Mouse (Mus musculus) kidney, postnatal 0 days (tissue): ENCODE measurements around the gene Wrb. TPM values are rescaled to one million over a fixed set of nuclear protein-coding genes. Genes with fewer than 3 reads are reported as not detected.

Experiments
- ATAC-seq: fragments of 200-750 bp; cut with Nextera tagmentation; replicated peaks from 2 replicates; pipeline ENCODE4 v1.8.0; 2017; ENCODE audit warnings: low read depth, moderate number of reproducible peaks, moderate TSS enrichment, moderate library complexity; ENCODE audit not compliant: low FRiP score
- DNase-seq: peaks from one replicate; pipeline ENCODE4 v3.0.0-alpha.2; 2016; ENCODE audit warnings: low spot score
- H3K27ac ChIP-seq: fragments of 300-500 bp; sonication (generic); 2 replicates; pipeline ENCODE4 v1.5.1; 2014; ENCODE audit warnings: mild to moderate bottlenecking
- H3K27me3 ChIP-seq: fragments of 300-500 bp; sonication (generic); 2 replicates; pipeline ENCODE4 v1.6.1; 2014; ENCODE audit warnings: low read length, mixed read lengths; ENCODE audit not compliant: insufficient read depth
- H3K36me3 ChIP-seq: fragments of 300-500 bp; sonication (generic); 2 replicates; pipeline ENCODE4 v1.6.1; 2014; ENCODE audit warnings: low read length, mixed read lengths; ENCODE audit not compliant: insufficient read depth
- H3K4me1 ChIP-seq: fragments of 300-500 bp; sonication (generic); replicated peaks from 2 replicates; pipeline ENCODE4 v1.6.1; 2014; ENCODE audit warnings: antibody characterized with exemption, low read length, mixed read lengths; ENCODE audit not compliant: insufficient read depth
- H3K4me2 ChIP-seq: fragments of 300-500 bp; sonication (generic); 2 replicates; pipeline ENCODE4 v1.6.1; 2014; ENCODE audit warnings: mild to moderate bottlenecking, low read length, moderate library complexity, mixed read lengths
- H3K4me3 ChIP-seq: fragments of 300-500 bp; sonication (generic); replicated peaks from 2 replicates; pipeline ENCODE4 v1.5.1; 2014; ENCODE audit warnings: low read depth, low read length
- H3K9ac ChIP-seq: fragments of 300-500 bp; sonication (generic); 2 replicates; pipeline ENCODE4 v1.6.1; 2014; ENCODE audit warnings: low read depth, low read length
- H3K9me3 ChIP-seq: fragments of 300-500 bp; sonication (generic); replicated peaks from 2 replicates; pipeline ENCODE4 v1.6.1; 2016; ENCODE audit warnings: low read length, inconsistent platforms, mixed read lengths
- CTCF ChIP-seq: IDR thresholded peaks from 2 replicates; pipeline ENCODE4 v1.5.1; 2016; ENCODE audit warnings: antibody characterized with exemption, low read depth, mild to moderate bottlenecking, moderate library complexity
- WGBS: fragments of 180-500 bp; shearing (Covaris S2); extraction: QIAGEN DNeasy Blood & Tissue Kit; methylation state at CpG from one replicate; pipeline ENCODE4 v1.1.7; 2014; 5-methylcytosine and 5-hydroxymethylcytosine counted together
- polyA plus RNA-seq: library from polyadenylated mRNA; unstranded; fragments of >200 nt; fragmentation: Nextera tagmentation; extraction: Ambion mirVana; gene quantifications from 2 replicates; pipeline ENCODE4 v1.2.1, GENCODE M21; 2015

Gene Wrb
- polyA plus RNA-seq, 1 experiment from 2014 or later, result 47.8 TPM

DNA sequence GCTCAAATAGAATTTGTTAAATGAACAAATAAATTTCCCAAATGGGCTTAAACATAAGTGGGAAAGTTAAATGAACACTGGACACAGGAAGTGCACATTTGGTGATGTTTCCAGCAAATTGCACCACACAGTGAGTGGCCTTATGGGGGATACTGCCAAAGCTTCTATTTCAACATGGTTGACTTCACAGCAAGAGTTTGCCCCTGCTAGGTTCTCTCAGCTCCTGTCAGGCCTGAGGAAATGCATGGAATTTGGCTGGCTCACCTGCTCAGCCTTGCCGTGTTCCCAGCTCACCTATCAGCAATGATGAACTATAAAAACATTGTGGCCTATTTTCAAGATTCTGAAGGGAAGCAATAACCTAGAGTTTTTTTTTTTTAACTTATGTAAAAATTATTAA, 15.7 kb downstream of the Wrb start:
- 32% methylated on average over 1 of the region's 1 CpGs for WGBS
- Histone ChIP-seq H3K27me3 (no peaks in the 10 kb centered on the region), H3K4me2 (no peak overlapping the region), H3K36me3 (0 out of 2 replicates have a peak, but pooled peaks cover 5% of the 10 kb centered on the region), H3K27ac (no peak overlapping the region), H3K9ac (no peak overlapping the region), H3K9me3 (no peaks in the 10 kb centered on the region), H3K4me1 (0 out of 2 replicates have a peak, but pooled peaks cover 3% of the 10 kb centered on the region), H3K4me3 (no peak overlapping the region)
- ATAC-seq, result no peak
- TF ChIP-seq CTCF, result no peak
- no peak for DNase-seq

DNA sequence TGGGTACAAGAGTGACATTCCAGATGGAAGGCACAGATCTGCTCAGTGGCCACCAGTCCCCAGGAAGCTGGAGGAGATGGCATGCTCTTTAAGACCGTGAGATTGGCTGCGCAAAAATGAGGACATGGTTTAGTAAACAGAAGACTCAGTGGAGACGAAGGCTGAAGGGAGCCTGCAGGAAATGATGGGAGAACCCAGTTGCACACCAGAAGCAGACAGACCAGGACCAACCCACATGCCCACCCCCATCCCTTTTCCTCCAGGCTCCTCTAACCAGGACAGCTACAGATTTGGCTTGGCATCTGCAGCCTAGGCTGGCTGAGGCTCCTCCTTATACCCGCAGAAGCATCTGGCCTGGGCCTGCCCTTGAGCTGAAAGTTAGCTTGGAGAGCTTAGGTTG, 16.1 kb downstream of the Wrb start:
- Histone ChIP-seq H3K4me3 (no peak overlapping the region), H3K9me3 (no peaks in the 10 kb centered on the region), H3K36me3 (0 out of 2 replicates have a peak, but pooled peaks cover 5% of the 10 kb centered on the region), H3K9ac (no peak overlapping the region), H3K27me3 (no peaks in the 10 kb centered on the region), H3K4me2 (no peak overlapping the region), H3K27ac (no peak overlapping the region), H3K4me1 (0 out of 2 replicates have a peak, but pooled peaks cover 3% of the 10 kb centered on the region)
- ATAC-seq (no peak), DNase-seq (no peak)
- no peak for TF ChIP-seq CTCF
- WGBS, result 68% methylated on average over 4 of the region's 4 CpGs

DNA sequence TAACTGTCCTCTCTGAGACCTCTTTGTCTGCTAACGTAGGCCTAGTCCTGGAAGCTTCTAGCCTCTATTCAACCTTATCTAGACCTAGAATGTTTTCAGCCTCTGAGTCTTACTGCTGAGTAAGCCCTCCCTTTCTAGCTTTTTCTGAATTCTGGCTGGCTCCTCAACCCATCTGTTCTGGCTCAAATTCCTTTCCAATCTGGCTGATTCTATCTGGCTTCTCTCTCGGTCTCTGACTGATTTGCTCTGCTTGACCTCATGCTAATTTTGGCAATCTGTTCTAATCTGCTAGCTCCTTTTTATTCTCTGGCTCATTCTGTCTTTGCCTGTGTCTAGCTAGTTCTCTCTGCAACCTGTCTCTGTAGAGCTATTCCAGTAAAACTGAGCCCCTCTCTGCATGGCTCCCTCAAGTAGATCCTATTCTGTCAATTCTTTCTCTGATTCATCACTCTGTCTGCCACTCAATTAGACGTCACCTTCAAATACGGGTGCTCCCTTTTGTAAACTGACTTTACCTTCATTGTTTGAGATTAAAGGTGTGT, 20.6 kb downstream of the Wrb start:
- DNase-seq, result no peak
- H3K9ac ChIP-seq, result no peak overlapping the region
- WGBS, result 77% methylated on average over 4 of the region's 4 CpGs
- no peak overlapping the region for H3K27ac ChIP-seq
- no peak for ATAC-seq
- no peak overlapping the region for H3K4me2 ChIP-seq
- H3K27me3 ChIP-seq, result no peaks in the 10 kb centered on the region
- no peak for TF ChIP-seq CTCF
- no peak overlapping the region for H3K4me3 ChIP-seq
- H3K9me3 ChIP-seq, result no peaks in the 10 kb centered on the region
- H3K36me3 ChIP-seq, result no peaks in the 10 kb centered on the region
- H3K4me1 ChIP-seq, result no peaks in the 10 kb centered on the region

DNA sequence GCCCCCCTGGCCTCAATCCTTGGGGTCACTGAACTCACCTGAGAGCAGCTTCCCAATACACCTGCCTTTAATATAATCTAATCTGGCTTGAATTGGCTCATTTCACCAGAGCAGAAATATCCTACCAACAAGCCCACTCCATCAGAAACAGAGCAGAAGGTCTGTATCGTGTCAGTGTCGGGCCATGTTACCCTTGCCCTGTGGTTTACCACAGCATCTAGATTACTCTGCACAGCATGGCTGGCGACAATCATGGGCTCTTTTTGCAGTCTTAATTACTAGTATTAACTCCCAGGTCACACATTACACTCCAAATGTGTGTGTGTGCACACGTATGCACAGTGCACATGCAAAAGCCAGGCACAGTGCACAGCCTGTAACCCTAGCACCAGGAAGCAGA, 23.6 kb downstream of the Wrb start:
- WGBS, result 91% methylated on average over 4 of the region's 4 CpGs
- H3K4me3 ChIP-seq, result no peak overlapping the region
- ATAC-seq (no peak), DNase-seq (no peak)
- no peak overlapping the region for H3K27ac ChIP-seq
- no peak for TF ChIP-seq CTCF
- no peak overlapping the region for H3K4me2 ChIP-seq
- H3K9ac ChIP-seq, result no peak overlapping the region
- no peaks in the 10 kb centered on the region for H3K36me3 ChIP-seq
- no peaks in the 10 kb centered on the region for H3K4me1 ChIP-seq
- H3K9me3 ChIP-seq, result no peaks in the 10 kb centered on the region
- H3K27me3 ChIP-seq, result no peaks in the 10 kb centered on the region

DNA sequence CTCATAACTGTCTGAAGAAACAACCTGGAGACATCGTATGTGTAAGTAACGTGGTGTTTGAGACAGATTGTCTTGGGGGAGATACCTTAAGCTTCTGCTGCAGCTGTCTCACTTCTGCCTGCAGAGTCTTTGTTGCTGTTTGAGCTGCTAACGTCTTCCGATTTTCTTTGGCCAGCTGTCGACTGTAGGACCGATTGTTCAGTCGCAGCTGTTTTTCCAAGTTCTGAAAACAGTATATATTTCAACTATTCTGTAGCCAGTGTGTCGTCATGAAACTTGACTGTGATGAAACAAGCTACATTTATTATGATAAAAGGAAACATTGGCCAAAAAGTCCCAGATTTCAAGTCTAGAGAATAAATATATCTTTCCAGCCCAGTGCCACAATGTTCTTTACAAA, 28.4 kb downstream of the Wrb start:
- H3K27ac ChIP-seq, result no peak overlapping the region
- ATAC-seq (no peak), DNase-seq (no peak)
- no peaks in the 10 kb centered on the region for H3K27me3 ChIP-seq
- H3K4me2 ChIP-seq, result no peak overlapping the region
- H3K9me3 ChIP-seq, result no peaks in the 10 kb centered on the region
- no peak overlapping the region for H3K4me3 ChIP-seq
- no peak for TF ChIP-seq CTCF
- WGBS, result 60% methylated on average over 8 of the region's 8 CpGs
- no peaks in the 10 kb centered on the region for H3K36me3 ChIP-seq
- no peaks in the 10 kb centered on the region for H3K4me1 ChIP-seq
- no peak overlapping the region for H3K9ac ChIP-seq

DNA sequence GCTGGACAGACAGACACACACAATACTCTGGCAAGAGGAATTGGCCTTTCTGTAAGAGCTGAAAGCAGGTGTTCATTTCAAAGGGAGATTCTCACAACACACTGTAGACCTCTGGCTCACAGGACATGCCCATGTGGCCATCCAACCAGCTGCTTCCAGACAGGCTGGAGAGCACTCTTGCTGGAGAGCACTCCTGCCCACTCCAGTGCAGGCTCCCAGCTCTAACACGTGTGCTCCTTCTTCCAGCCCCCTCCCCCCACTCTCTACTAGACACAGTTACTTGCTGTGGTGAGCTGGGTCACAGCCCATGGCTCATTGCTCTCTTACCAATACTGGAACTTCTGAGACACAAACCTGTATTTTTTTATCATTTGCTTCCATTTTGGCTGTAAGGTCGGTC, 30.2 kb downstream of the Wrb start:
- Histone ChIP-seq H3K9ac (no peak overlapping the region), H3K4me3 (no peak overlapping the region), H3K4me1 (no peaks in the 10 kb centered on the region), H3K4me2 (no peak overlapping the region), H3K27me3 (no peaks in the 10 kb centered on the region), H3K9me3 (no peaks in the 10 kb centered on the region), H3K36me3 (no peaks in the 10 kb centered on the region), H3K27ac (no peak overlapping the region)
- DNase-seq, result no peak
- no peak for TF ChIP-seq CTCF
- WGBS, result 49% methylated on average over 2 of the region's 2 CpGs
- peak; percentile 33; the same call in 1 of the 2 replicates for ATAC-seq

DNA sequence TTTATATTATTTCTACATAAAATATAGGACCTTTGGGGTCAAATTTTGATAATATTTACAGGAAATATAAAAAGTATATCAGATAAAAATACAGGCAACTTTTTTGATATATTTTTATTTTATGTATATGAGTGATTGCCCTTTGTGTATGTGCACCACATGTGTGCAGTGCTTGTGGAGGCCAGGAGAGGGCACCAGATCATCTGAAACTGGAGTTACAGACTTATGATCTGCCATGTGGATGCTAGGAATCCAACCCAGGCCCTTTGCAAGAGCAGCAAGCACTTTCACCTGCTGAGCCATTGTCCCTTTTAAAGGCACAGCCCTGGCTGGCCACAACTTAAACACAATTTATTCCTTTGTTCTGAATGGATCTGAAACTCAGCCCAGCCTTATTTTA, 33.9 kb downstream of the Wrb start:
- DNase-seq, result no peak
- TF ChIP-seq CTCF, result 0 out of 2 replicates have a peak, but pooled peaks have one; percentile 11
- Histone ChIP-seq H3K27me3 (no peaks in the 10 kb centered on the region), H3K4me3 (no peak overlapping the region), H3K27ac (no peak overlapping the region), H3K36me3 (no peaks in the 10 kb centered on the region), H3K9ac (no peak overlapping the region), H3K4me1 (no peaks in the 10 kb centered on the region), H3K4me2 (no peak overlapping the region), H3K9me3 (no peaks in the 10 kb centered on the region)
- ATAC-seq, result no peak
